Mouse (Mus musculus) frontal cortex, adult 2 months (tissue): ENCODE results near the gene Tcea3. TPM values are rescaled to one million over a fixed set of nuclear protein-coding genes. Genes with fewer than 3 reads are reported as not detected.

Experiments
- DNase-seq, 2 experiments: peaks; one replicate each; pipeline ENCODE4 v3.0.0; 2022; ENCODE audit warnings: low spot score in 1 of 2; ENCODE audit errors: extremely low spot score in 1 of 2
- polyA plus RNA-seq: library from polyadenylated mRNA; depleted of rRNA; stranded (reverse); fragments of >200 nt; gene quantifications from 2 replicates; pipeline ENCODE4 v1.2.3, GENCODE M21; 2012; rRNA removed

The Tcea3 gene
- 0.86 and 0.99 TPM in 2 replicates for polyA plus RNA-seq

DNA sequence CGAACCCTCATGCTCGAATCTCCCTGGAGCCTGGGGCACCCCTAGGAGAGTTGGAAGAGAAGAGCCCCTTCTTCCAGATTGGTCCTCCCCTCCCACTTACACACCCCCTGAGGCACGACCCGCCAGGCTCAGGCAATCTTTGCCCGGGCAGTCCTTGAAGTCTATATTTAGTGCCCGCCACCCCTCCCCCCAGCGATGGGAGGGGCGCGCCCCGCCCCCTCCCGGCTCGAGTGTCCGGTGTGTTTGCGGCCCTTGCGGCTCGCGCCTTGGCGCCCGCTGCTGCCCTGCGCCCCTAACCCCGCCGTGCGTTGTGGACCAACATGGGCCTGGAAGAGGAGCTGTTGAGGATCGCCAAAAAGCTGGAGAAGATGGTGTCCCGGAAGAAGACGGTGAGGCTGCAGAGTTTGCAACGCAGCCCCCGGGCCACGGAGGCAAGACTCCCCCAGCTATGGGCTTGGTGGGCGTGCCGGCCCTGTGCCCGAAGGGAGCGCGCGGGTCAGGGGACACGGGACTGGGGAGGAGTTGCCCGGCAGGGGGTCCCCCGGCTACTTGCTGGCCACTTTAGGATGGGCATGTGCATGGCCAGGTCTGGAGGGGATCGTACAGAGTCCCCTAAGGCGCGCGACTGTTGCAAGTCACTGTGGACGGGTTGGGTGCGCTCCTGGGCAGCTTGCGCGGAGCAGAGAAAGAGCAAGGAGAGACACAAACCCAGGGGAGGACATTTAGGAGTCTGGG lies at the start of gene Tcea3:
Gene Tcea3, plus strand, starts transcription at position 1 of the 735 bp plus-strand sequence.
- DNase-seq = no peak

DNA sequence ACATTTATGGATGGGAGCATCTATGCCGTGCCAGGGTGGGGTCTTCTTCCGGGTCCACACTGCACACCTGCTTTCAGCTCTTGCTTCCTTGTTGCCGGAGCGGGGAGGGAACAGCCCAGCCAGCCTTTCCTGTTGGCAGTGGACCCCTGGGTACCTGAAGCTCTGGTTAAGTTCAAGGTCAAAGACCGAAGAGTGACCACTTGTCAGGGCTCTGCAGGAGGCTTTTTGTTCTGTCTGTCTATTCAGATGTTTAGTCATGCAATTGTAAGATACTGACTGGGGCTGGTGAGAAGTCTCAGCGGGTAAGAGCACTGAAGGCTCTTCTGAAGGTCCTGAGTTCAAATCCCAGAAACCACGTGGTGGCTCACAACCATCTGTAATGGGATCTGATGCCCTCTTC lies 48.7 kb upstream of the Tcea3 start:
- no peak for DNase-seq

DNA sequence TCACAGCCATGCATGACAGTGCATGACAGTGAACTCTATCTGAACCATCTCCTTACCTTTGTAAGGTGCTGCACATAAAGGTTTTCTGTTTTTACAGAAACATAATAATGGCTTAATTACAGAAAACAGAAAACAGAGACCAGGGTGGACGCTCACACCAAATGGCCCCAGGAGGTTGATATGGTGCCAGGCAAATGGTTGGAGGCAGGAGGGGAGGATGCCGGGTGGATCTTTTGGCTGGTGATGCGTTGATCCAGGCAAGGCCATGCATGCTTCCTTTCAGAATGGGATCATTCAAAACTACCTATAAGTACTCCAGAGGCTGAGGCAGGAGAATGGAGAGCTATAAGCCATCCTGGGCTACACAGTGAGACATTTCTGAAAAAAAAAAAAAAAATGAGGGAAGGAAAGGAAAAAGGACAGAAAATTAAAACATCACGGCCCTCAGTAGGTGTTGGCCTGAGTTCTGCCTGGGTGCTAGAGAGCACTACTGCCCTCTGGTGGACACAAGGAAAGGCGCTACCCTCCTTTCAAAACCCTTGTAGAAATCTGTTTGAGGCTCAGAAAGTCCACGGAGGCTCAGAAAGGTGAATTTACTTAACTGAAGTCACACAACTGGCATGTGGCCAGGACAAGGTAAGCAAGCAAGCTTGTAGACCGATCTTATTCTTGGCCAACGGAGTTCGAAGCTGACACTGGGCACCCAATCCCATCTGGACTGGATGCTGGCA lies 47.8 kb upstream of the Tcea3 start:
- peak in 1 of 2 experiments; percentile 76 for DNase-seq

DNA sequence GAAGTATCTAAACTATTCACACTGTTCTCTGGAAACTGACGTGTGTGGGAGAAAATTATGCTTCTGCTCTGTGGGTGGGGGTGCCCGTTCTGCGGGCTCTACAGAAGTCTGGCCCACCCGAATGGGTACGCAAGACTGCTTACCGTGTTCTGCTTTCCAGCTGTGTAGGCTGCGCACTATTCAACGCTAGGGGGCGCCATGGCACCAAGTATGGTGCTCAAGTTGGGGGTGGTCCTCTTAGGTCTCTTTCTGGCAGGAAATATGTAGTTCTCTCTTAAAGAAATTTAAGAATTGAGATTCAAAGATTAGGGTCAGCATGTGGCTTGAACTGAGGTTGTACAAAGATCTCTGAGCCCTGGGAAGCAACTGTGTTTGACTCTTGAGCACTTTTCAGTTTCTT lies 45.0 kb upstream of the Tcea3 start:
- DNase-seq = peak in 1 of 2 experiments; percentile 72

DNA sequence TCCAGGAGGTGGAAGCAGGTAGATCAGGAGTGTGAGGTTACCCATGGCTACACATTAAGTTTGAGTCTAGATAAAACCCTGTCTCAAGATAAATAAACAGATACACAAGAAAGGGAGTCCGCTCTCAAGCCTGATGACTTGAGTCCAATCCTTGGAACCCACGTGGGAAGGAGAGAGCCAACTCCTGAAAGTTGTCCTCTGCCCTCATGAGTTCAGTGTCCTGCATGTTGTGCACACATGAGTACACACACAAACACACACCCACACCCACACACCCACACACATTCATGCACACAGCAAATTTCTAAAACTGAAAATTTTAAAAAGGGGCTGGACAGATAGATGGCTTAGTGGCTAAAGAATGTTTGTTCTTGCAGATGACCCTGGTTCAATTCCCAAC lies 42.8 kb upstream of the Tcea3 start:
- no peak for DNase-seq

DNA sequence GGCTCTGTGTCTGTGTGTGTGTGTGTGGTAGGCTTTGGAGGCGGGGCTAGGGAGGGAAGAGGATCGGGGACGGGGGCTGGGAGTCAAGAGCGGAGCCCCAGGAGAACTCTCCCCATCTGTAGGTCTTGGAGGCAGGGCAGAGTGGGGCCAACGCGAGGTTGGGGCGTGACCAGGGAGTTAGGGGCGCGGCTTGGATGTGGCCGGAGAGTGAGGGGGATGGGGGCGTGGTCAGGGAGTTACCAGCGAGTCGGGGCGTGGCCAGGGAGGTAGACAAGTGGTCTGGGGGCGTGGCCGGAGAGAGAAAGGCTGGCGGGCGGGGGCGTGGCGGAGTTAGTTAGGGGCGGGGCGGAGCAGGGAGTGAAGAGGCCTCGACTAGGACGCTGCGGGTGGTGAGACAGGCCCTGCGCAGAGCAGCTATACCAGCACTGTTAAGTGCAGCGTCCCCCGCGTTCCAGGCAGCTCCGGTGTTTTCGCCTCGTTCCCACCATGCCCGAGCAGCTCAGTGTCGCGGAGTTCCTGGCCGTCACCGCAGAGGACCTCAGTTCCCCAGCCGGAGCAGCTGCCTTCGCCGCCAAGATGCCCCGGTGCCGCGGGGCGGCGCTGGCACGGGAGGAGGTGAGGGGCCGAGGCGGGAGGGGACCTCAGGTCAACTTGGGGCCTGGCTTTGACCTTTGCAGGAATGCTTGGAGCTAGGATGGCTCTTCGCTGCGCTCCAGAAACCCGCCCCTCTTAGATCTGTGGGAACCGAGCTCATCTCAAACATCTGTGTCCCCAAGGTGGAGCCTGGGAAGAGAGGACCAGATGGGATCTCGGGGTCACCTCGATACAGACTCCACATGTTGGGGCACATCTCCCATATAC lies 41.3 kb upstream of the Tcea3 start, which contains the start of gene Asap3:
Gene Asap3, plus strand, starts transcription at position 333 of the 861 bp plus-strand sequence.
- peak; percentile 67 to 83 for DNase-seq

DNA sequence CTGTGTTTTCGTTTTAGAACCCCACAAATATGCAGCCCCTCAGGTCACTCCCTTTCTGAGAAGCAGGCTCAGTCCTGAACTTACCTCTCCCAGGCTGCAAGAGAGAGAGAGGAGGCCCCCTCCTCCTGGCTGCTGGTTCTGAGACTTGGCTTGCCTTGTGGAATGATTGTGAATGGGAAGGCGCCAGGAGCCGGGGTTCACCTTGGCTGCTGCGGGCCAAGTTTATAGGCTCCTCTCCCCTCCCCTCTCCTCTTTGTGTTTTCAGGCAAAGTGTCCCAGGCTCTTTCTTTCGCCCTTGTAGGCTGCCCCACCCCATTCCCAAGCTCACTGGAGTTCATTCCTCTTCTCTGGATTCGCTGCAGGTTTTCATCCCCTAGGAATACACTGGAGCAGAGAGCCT lies 40.6 kb upstream of the Tcea3 start:
- DNase-seq = no peak

DNA sequence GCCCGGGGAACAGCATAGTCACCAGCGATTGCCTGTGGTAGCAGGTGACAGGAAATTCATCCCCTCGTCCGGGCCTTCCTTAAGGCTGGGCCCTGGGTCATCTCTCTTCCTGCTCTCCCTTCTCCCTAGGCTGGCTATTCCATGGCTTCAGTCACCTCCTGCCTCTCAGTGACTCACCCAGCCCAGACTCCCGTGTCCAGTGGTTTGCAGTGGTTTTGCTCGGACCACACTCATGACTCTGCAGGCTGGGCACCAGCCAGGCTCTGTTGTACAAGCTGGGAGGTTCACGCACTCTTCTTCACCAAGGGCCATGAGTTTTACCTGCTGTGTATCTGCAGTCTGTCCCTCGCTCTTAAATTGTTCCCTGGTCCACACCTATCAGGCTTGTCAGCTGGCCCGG lies 36.6 kb upstream of the Tcea3 start:
- DNase-seq = no peak

DNA sequence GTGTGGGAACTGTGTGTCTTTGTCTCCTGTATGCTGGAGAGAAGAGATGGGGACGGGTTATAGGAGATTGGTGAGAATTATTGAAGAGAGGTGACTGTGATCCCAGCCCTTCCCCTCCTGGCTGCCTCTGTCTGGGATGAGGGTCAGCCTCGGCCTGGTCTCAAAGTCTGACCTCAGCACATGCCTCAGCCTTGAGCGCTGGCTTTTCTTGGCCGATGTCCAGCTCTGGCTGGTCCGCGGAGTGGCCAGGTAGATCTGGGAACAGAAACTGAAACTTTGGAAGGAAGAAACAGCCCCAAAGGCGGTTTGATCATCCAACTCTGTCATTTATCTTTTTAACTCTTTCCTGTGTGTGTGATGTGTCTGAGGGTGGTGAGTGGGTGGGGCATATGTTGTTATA lies 33.9 kb upstream of the Tcea3 start:
- DNase-seq = no peak

DNA sequence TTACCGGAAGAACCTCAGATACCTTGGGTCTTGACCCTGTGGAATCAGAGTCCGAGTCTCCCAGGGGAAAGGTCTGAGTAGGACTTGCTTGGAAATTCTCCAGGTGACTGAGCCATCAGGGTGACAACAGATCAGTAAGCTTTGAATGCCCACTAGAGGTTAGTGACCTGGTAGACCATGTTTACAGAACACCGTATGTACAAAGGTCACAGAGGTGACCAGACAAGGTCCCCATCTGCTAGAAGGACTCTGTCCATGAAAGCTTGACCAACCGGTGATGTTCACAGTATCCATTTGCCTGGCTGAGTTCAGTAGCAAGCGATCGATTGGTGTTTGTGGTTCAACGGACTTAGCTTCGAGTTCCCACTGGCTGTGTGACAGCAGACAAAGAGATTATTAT lies 32.7 kb upstream of the Tcea3 start:
- DNase-seq = no peak

DNA sequence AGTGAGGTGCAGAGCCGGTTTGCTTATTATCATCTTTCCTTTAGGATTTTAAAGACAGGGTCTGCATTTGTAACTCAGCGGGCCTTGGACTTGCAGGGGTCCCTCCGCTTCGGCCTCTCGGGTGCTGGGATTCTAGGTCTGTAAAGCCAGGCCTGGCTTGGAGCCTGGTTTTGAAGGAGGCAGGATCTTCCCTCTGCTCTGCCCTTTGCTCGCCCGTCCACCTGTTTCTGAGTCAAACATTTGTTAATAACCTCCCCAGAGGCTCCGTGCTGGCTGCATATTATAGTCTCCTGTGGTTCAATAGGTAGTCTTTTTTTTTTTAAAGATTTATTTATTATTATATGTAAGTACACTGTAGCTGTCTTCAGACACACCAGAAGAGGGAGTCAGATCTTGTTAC lies 32.0 kb upstream of the Tcea3 start:
- no peak for DNase-seq

DNA sequence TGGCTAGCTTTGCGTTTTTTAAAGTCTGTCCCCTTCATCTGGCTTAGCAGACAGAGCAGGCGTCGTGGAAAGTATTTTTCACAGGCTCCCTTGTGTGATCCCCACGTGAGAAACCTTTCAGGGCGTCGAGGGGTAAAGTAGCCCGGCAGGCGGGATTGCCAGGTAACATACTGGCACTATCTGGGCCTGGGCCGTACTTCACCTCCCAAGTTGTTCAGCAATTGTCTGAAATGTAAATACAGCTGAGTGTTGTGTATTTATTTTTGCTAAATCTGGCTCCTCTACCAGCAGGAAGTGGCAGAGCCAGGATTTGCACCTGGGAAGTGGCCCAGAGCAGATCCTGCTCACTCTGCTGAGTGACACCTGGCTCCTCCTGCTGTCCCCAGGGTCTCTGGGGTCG lies 30.5 kb upstream of the Tcea3 start:
- no peak for DNase-seq

DNA sequence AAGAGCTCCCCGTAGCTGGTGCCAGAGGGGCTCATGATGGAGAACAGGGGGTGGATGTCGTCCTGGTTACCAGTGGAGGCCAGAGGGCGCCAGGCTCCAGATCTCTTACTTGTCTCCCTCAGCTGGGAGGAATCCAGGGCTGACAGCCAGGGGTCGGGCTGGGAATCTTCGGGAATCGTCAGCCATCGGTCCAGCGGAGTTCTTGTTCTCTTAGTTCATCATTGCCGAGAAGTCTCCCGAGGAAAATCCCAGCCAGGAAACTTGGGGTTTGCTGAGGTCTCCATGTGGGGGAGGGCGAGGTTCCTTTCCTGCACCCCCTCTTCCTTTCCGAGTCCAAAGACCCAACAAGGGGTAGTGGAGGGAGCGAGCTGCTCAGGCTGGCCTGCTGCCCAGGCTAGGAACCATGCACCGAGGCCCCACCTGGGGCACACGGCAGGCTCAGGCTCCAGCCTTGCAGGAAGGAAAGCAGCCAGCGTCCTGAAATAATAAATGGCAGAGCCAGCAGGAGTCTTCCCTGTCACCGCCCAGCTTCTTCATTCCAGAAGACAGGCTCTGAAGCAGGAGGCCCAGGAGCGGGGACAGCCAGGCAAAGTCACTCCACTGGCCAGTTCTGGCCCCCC lies 28.8 kb upstream of the Tcea3 start:
- no peak for DNase-seq

DNA sequence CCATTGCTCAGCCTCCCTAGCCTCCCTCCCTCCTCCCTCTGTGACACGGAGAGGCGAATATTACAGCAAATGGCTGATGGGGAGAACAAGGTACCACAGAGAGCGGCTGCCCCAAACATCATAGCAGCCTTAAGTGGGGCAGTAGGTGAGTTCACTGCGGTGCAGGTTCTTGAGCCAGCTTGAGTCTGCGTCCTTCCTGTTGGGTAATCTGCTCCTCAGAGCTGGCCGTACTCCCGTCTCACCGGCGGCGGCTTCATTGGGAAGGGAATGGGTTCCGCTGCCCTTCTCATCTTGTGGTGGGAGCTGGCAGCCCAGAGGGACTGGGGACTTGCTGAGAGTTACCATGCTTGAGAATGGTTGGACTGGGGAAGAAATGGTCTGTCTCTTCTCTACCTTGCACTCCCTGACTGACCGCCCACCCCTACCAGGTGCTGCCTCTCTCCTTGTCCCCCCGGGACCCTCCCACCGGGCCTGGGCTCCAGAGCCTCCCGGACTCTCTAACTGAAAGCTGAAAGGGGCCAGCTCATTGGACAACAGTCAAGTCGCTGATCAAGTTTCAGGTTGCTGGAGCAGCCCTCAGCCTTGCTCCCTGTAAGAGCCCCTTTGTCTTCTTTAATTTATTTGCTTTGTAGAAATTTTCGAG lies 27.3 kb upstream of the Tcea3 start:
- no peak for DNase-seq

DNA sequence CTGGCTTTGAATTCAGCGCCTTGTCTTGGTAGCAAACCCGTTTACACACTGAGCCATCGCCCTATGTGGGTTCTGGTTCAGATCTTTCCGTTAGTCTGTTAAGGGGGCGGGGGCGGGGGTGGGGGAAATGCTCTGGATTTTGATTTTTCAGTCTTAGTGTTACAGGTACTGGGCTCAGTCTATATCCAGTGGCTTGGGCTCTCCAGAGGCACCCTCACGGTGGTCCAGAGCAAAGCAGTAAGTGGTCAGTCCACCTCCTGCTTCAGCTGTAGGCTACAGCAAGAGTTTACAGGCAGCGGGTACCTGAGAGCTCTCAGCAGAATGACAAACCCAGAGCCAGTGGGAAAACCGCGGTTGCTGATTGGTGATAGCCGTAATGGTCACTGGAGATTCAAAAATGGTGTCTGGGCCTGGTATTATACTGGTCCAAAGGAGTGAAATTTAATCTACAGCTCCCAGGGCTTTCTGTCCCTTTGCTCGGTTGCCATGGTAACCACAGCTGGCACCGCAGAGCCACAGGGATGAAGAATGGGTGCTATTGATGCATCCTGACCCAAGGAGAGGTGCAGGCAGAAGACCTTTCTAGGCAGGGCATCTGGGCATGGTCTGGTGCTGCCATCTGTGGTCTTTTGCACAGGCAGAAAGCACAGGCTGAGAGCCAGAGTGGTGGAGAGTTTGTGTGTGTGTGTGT lies 23.8 kb upstream of the Tcea3 start:
- DNase-seq = peak in 1 of 2 experiments; percentile 32

DNA sequence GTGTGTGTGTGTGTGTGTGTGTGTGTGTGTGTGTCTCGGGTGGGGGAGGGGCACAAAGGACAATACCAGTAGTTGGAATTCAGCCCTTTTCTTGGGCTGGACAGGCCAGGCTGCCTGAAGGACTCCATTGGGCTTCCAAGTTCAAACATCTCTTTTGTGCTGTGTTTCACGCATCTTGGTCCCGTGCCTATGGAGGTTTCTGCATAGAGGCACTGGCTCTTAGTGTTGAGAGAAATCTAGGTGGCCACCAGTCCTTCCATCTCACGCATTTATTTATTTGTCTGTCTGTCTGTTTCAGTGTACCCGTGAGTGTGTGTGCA lies 23.3 kb upstream of the Tcea3 start:
- DNase-seq = peak in 1 of 2 experiments; percentile 19

DNA sequence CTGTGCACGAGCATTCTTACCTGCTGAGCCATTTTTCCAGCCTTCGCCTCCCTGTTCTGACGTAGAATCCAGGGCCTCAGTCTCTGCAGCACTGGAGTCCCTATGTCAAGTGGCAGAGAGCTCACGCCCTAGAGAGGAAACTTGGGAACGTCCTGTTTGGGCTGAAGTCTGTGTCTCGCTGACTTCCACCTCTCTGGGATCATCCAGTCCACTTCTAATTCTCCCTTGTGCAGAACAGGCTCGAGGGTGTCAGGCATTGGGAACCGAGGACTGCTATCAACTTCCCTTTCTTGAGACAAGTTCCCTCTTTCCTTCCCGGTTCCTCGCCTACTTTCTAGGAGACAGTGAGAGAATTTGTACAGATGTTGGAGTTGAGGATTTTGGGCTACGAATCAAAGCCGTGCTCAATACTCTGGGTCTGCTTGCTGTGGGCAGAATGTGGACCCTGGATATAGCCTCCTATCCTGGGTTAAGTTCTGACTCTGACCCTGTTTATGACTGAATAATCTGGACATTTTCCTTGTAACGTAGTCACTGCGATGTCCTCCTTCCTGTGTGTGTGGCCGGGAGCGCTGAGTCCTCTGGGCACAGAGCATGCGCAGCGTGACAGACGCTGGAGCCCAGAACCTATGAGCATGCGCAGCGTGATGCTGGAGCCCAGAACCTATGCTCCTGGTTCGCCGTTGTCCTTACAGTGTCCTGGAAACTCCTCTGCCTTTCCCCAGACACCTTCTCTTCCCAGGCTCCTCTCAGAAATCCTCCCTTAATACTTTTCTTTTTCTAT lies 22.7 kb upstream of the Tcea3 start:
- DNase-seq = no peak

DNA sequence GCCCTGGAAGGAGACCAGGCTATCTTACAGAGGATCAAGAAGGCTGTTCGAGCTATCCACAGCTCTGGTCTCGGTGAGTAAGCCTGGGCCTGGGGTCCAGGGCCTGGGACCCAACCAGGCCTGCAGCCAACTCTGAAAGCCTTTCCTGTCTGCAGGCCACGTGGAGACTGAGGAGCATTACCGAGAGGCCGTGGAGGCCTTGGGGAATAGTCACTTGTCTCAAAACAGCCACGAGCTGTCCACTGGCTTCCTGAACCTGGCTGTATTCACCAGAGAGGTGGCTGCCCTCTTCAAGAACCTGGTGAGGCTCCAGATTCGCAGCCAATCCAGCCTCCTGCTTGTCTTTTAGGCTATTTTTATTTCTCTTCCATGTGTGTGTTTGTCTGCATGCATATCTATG lies 20.1 kb upstream of the Tcea3 start:
- no peak for DNase-seq

DNA sequence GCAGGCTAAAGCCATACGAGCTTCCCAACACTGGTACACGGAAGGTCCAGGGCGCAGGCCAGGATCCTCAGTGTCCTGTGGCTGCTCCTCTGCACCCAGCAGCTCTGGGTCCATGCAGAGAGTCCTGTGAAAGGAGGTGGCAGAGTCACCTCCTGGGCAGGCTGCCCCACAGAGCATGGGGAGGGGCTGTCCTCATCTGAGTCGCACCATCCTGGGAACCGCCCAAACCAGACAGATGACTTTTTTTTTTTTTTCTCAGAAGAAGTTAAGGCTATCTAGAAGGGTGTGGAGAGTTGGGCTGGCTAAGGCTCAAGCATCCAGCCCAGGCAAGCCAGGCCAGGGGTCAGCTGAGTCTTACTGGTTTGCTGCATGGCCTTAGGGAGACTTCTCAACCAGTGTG lies 18.9 kb upstream of the Tcea3 start:
- no peak for DNase-seq
